Mouse (Mus musculus) CD4-positive, CD25-positive, alpha-beta regulatory T cell, adult 4 months (primary cell): ENCODE measurements around the gene Mgll. TPM values are rescaled to one million over a fixed set of nuclear protein-coding genes. Genes with fewer than 3 reads are reported as not detected.

Experiments used
- ATAC-seq: one replicate; pipeline ENCODE4 v1.8.0; 2017
- polyA plus RNA-seq, 2 experiments: library from polyadenylated mRNA; unstranded; fragments of 100-300 nt; shearing (Covaris generic); gene quantifications; one replicate each; pipeline ENCODE4 v1.2.1; 2017

Gene Mgll
- polyA plus RNA-seq, 2 experiments from 2014 or later, result 0.27 TPM; not detected in 1

GRCm38 (mm10) chr6:88804966-88805577 is 80.9 kb downstream of the Mgll start:
- ATAC-seq, result no peak

GRCm38 (mm10) chr6:88809091-88810037 is 85.2 kb downstream of the Mgll start:
- no peak for ATAC-seq

GRCm38 (mm10) chr6:88810291-88810690 is 86.1 kb downstream of the Mgll start:
- ATAC-seq, result no peak

- no peak for ATAC-seq
Measured at GRCm38 (mm10) chr6:88811396-88811795, 87.2 kb downstream of the Mgll start.

- ATAC-seq, result no peak
Measured at GRCm38 (mm10) chr6:88811880-88812400, 87.7 kb downstream of the Mgll start.

- peak; percentile 73 for ATAC-seq
Measured at GRCm38 (mm10) chr6:88812886-88813285, 88.7 kb downstream of the Mgll start.

- no peak for ATAC-seq
Measured at GRCm38 (mm10) chr6:88813832-88814231, 89.6 kb downstream of the Mgll start.

- no peak for ATAC-seq
Measured at GRCm38 (mm10) chr6:88815036-88815435, 90.8 kb downstream of the Mgll start.

GRCm38 (mm10) chr6:88815489-88815888 is 91.3 kb downstream of the Mgll start:
- no peak for ATAC-seq

- ATAC-seq, result no peak
Measured at GRCm38 (mm10) chr6:88816913-88817312, 92.7 kb downstream of the Mgll start.

- no peak for ATAC-seq
Measured at GRCm38 (mm10) chr6:88820853-88821252, 96.6 kb downstream of the Mgll start.

GRCm38 (mm10) chr6:88821294-88821693 is 97.1 kb downstream of the Mgll start:
- ATAC-seq, result no peak

- no peak for ATAC-seq
Measured at GRCm38 (mm10) chr6:88821901-88822300, 97.7 kb downstream of the Mgll start.

GRCm38 (mm10) chr6:88824183-88824582 is 100.0 kb downstream of the Mgll start:
- ATAC-seq, result no peak

GRCm38 (mm10) chr6:88826088-88826487 is 101.9 kb downstream of the Mgll start:
- ATAC-seq, result no peak

GRCm38 (mm10) chr6:88826545-88826944 is 102.3 kb downstream of the Mgll start:
- ATAC-seq, result no peak

- no peak for ATAC-seq
Measured at GRCm38 (mm10) chr6:88826965-88827364, 102.8 kb downstream of the Mgll start.

- no peak for ATAC-seq
Measured at GRCm38 (mm10) chr6:88827395-88828205, 103.4 kb downstream of the Mgll start.

- ATAC-seq, result no peak
Measured at GRCm38 (mm10) chr6:88828206-88829009, 104.2 kb downstream of the Mgll start.

- ATAC-seq, result no peak
Measured at GRCm38 (mm10) chr6:88829579-88829978, 105.4 kb downstream of the Mgll start.

- ATAC-seq, result no peak
Measured at GRCm38 (mm10) chr6:88830112-88830702, 106.0 kb downstream of the Mgll start.
